Mouse (Mus musculus) megakaryocyte, embryonic 14.5 days (primary cell): ENCODE results near the gene Zg16. TPM values are rescaled to one million over a fixed set of nuclear protein-coding genes. Genes with fewer than 3 reads are reported as not detected.
A peak's percentile ranks its signal among the peaks of the same experiment; 100 is the strongest.

ENCODE experiments used
- H3K27me3 ChIP-seq: replicated peaks from 2 replicates; pipeline ENCODE3; 2012; ENCODE audit warnings: inconsistent platforms
- H3K36me3 ChIP-seq: replicated peaks from 2 replicates; pipeline ENCODE3; 2012; ENCODE audit warnings: low read length, inconsistent platforms, mixed read lengths
- H3K4me1 ChIP-seq: 2 replicates; pipeline ENCODE4 v1.6.1; 2012; ENCODE audit warnings: inconsistent platforms
- H3K4me3 ChIP-seq: replicated peaks from 2 replicates; pipeline ENCODE3; 2012; ENCODE audit warnings: moderate library complexity, mild to moderate bottlenecking, inconsistent platforms
- H3K9me3 ChIP-seq: 2 replicates; pipeline ENCODE4 v1.6.1; 2012; ENCODE audit warnings: inconsistent platforms
- FLI1 ChIP-seq: IDR thresholded peaks from 2 replicates; pipeline ENCODE4 v1.6.1; 2012; ENCODE audit warnings: low read length, inconsistent platforms, mixed read lengths
- GATA1 ChIP-seq: IDR thresholded peaks from 3 replicates; pipeline ENCODE4 v1.6.1; 2012; ENCODE audit warnings: mixed read lengths, low read length, inconsistent platforms, borderline replicate concordance
- polyA plus RNA-seq: library from polyadenylated mRNA; stranded (reverse); fragments of >175 nt; gene quantifications from 2 replicates; pipeline ENCODE4 v1.2.3, GENCODE M21; 2012; ENCODE audit warnings: low replicate concordance; ENCODE audit not compliant: insufficient read depth

The Zg16 gene
- polyA plus RNA-seq, 1 experiment, result not detected

GRCm38 (mm10) chr7:127117948-127118347 lies 30.8 kb upstream of the Zg16 start:
- Histone ChIP-seq H3K4me1 (peaks cover 53% of the 10 kb centered on the region), H3K9me3 (no peaks in the 10 kb centered on the region), H3K4me3 (no peak overlapping the region), H3K27me3 (no peaks in the 10 kb centered on the region), H3K36me3 (no peaks in the 10 kb centered on the region)
- TF ChIP-seq FLI1 (no peak), GATA1 (no peak)

GRCm38 (mm10) chr7:127116331-127116935 lies 29.3 kb upstream of the Zg16 start:
- no peaks in the 10 kb centered on the region for H3K36me3 ChIP-seq
- H3K27me3 ChIP-seq, result no peaks in the 10 kb centered on the region
- H3K4me3 ChIP-seq, result no peak overlapping the region
- H3K9me3 ChIP-seq, result no peaks in the 10 kb centered on the region
- TF ChIP-seq GATA1 (no peak), FLI1 (no peak)
- peaks cover 61% of the 10 kb centered on the region for H3K4me1 ChIP-seq

GRCm38 (mm10) chr7:127114920-127115319 lies 27.8 kb upstream of the Zg16 start:
- Histone ChIP-seq H3K27me3 (no peaks in the 10 kb centered on the region), H3K4me3 (no peak overlapping the region), H3K9me3 (no peaks in the 10 kb centered on the region), H3K4me1 (peaks cover 70% of the 10 kb centered on the region), H3K36me3 (no peaks in the 10 kb centered on the region)
- no peak for TF ChIP-seq FLI1
- TF ChIP-seq GATA1, result no peak

- H3K4me3 ChIP-seq, result peak overlapping the region; percentile 76
- H3K36me3 ChIP-seq, result no peaks in the 10 kb centered on the region
- no peaks in the 10 kb centered on the region for H3K27me3 ChIP-seq
- no peaks in the 10 kb centered on the region for H3K9me3 ChIP-seq
- TF ChIP-seq FLI1, result no peak
- no peak for TF ChIP-seq GATA1
- H3K4me1 ChIP-seq, result peaks cover 70% of the 10 kb centered on the region
These were observed 26.6 kb upstream of the Zg16 start for GRCm38 (mm10) chr7:127113614-127114259.

- peak overlapping the region; percentile 64 for H3K4me3 ChIP-seq
- no peaks in the 10 kb centered on the region for H3K27me3 ChIP-seq
- no peaks in the 10 kb centered on the region for H3K36me3 ChIP-seq
- H3K4me1 ChIP-seq, result peaks cover 68% of the 10 kb centered on the region
- TF ChIP-seq GATA1 (no peak), FLI1 (no peak)
- H3K9me3 ChIP-seq, result no peaks in the 10 kb centered on the region
These were observed 25.9 kb upstream of the Zg16 start for GRCm38 (mm10) chr7:127112921-127113597.

GRCm38 (mm10) chr7:127112251-127112841 lies 25.2 kb upstream of the Zg16 start:
- H3K4me3 ChIP-seq, result no peak overlapping the region
- H3K36me3 ChIP-seq, result no peaks in the 10 kb centered on the region
- H3K4me1 ChIP-seq, result peaks cover 61% of the 10 kb centered on the region
- H3K27me3 ChIP-seq, result peaks cover 1% of the 10 kb centered on the region
- no peaks in the 10 kb centered on the region for H3K9me3 ChIP-seq
- no peak for TF ChIP-seq GATA1
- no peak for TF ChIP-seq FLI1

GRCm38 (mm10) chr7:127111461-127111860 lies 24.3 kb upstream of the Zg16 start:
- Histone ChIP-seq H3K27me3 (peaks cover 8% of the 10 kb centered on the region), H3K4me1 (peaks cover 64% of the 10 kb centered on the region), H3K4me3 (no peak overlapping the region), H3K9me3 (no peaks in the 10 kb centered on the region), H3K36me3 (no peaks in the 10 kb centered on the region)
- TF ChIP-seq GATA1, result no peak
- no peak for TF ChIP-seq FLI1

- no peaks in the 10 kb centered on the region for H3K36me3 ChIP-seq
- no peak for TF ChIP-seq GATA1
- TF ChIP-seq FLI1, result no peak
- H3K4me1 ChIP-seq, result peaks cover 65% of the 10 kb centered on the region
- no peaks in the 10 kb centered on the region for H3K9me3 ChIP-seq
- H3K4me3 ChIP-seq, result no peak overlapping the region
- H3K27me3 ChIP-seq, result peaks cover 14% of the 10 kb centered on the region
These were observed 23.3 kb upstream of the Zg16 start for GRCm38 (mm10) chr7:127110239-127111007.

- no peaks in the 10 kb centered on the region for H3K36me3 ChIP-seq
- no peak for TF ChIP-seq GATA1
- TF ChIP-seq FLI1, result no peak
- H3K4me3 ChIP-seq, result no peak overlapping the region
These were observed 18.4 kb upstream of the Zg16 start for GRCm38 (mm10) chr7:127105551-127105950.

More at GRCm38 (mm10) chr7:127105551-127105950, 18.4 kb upstream of the Zg16 start:
- peaks cover 16% of the 10 kb centered on the region for H3K27me3 ChIP-seq
- peaks cover 61% of the 10 kb centered on the region for H3K4me1 ChIP-seq
- no peaks in the 10 kb centered on the region for H3K9me3 ChIP-seq
